Mouse (Mus musculus): ENCODE results near the gene Tbc1d16. TPM values are rescaled to one million over a fixed set of nuclear protein-coding genes. Genes with fewer than 3 reads are reported as not detected.
"Not testable (repeated sequence)": the region's sequence is repeated elsewhere in the genome, so short reads cannot be mapped to it uniquely, and the experiment has no call there.

Gene Tbc1d16
- polyA plus RNA-seq, 2 experiments: 16.3 to 29.2 TPM

GRCm38 (mm10) chr11:119108573-119109263 lies 119.6 kb downstream of the Tbc1d16 start:
- WGBS: 71% methylated on average over 10 of the region's 10 CpGs
- Histone ChIP-seq H3K27me3 (ENCODE audit: control insufficient read depth, insufficient read depth, low read length) (no peaks in the 10 kb centered on the region), H3K4me1 (ENCODE audit: control insufficient read depth, insufficient read depth, low read length) (peaks cover 3% of the 10 kb centered on the region; the same call in 1 of the 2 replicates), H3K4me3 (replicated peaks; ENCODE audit: low read length) (no peak overlapping the region), H3K27ac (replicated peaks; ENCODE audit: low read depth, low read length) (no peak overlapping the region), H3K4me2 (replicated peaks; ENCODE audit: low read depth, low read length, severe bottlenecking) (no peak overlapping the region), H3K9ac (ENCODE audit: low read depth, low read length, severe bottlenecking) (no peak overlapping the region), H3K36me3 (ENCODE audit: control insufficient read depth, insufficient read depth, low read length) (no peaks in the 10 kb centered on the region), H3K9me3 (ENCODE audit: control insufficient read depth, low read length) (no peaks in the 10 kb centered on the region)
- no peak for DNase-seq (ENCODE audit: low spot score)
- TF ChIP-seq POLR2A (IDR thresholded peaks at IDR 0.05; ENCODE audit: borderline replicate concordance, extremely low read depth, insufficient read depth, insufficient read length): no peak
- no peak for ATAC-seq (ENCODE audit: low FRiP score, low read depth)

- Histone ChIP-seq H3K36me3 (ENCODE audit: control insufficient read depth, insufficient read depth, low read length) (no peaks in the 10 kb centered on the region), H3K4me2 (replicated peaks; ENCODE audit: low read depth, low read length, severe bottlenecking) (no peak overlapping the region), H3K4me1 (ENCODE audit: control insufficient read depth, insufficient read depth, low read length) (peaks cover 3% of the 10 kb centered on the region; the same call in 1 of the 2 replicates), H3K9me3 (ENCODE audit: control insufficient read depth, low read length) (no peaks in the 10 kb centered on the region), H3K27me3 (ENCODE audit: control insufficient read depth, insufficient read depth, low read length) (no peaks in the 10 kb centered on the region), H3K27ac (replicated peaks; ENCODE audit: low read depth, low read length) (no peak overlapping the region), H3K4me3 (replicated peaks; ENCODE audit: low read length) (no peak overlapping the region), H3K9ac (ENCODE audit: low read depth, low read length, severe bottlenecking) (no peak overlapping the region)
- no peak for ATAC-seq (ENCODE audit: low FRiP score, low read depth)
- TF ChIP-seq POLR2A (IDR thresholded peaks at IDR 0.05; ENCODE audit: borderline replicate concordance, extremely low read depth, insufficient read depth, insufficient read length): no peak
- WGBS: 58% methylated on average over 6 of the region's 6 CpGs
- no peak for DNase-seq (ENCODE audit: low spot score)
These were observed 122.0 kb downstream of the Tbc1d16 start for GRCm38 (mm10) chr11:119106289-119106688.

- ATAC-seq (ENCODE audit: low FRiP score, low read depth) (no peak), DNase-seq (ENCODE audit: low spot score) (no peak)
- TF ChIP-seq POLR2A (IDR thresholded peaks at IDR 0.05; ENCODE audit: borderline replicate concordance, extremely low read depth, insufficient read depth, insufficient read length): no peak
- no peak overlapping the region for H3K4me2 ChIP-seq (replicated peaks; ENCODE audit: low read depth, low read length, severe bottlenecking)
- H3K4me3 ChIP-seq (replicated peaks; ENCODE audit: low read length): no peak overlapping the region
- no peaks in the 10 kb centered on the region for H3K9me3 ChIP-seq (ENCODE audit: control insufficient read depth, low read length)
- H3K36me3 ChIP-seq (ENCODE audit: control insufficient read depth, insufficient read depth, low read length): no peaks in the 10 kb centered on the region
- H3K27me3 ChIP-seq (ENCODE audit: control insufficient read depth, insufficient read depth, low read length): no peaks in the 10 kb centered on the region
- 28% methylated on average over 8 of the region's 8 CpGs for WGBS
- H3K9ac ChIP-seq (ENCODE audit: low read depth, low read length, severe bottlenecking): no peak overlapping the region
- peaks cover 3% of the 10 kb centered on the region; the same call in 1 of the 2 replicates for H3K4me1 ChIP-seq (ENCODE audit: control insufficient read depth, insufficient read depth, low read length)
- H3K27ac ChIP-seq (replicated peaks; ENCODE audit: low read depth, low read length): no peak overlapping the region
These were observed 122.6 kb downstream of the Tbc1d16 start for GRCm38 (mm10) chr11:119105748-119106147.

- Histone ChIP-seq H3K27ac (replicated peaks; ENCODE audit: low read depth, low read length) (no peak overlapping the region), H3K4me2 (replicated peaks; ENCODE audit: low read depth, low read length, severe bottlenecking) (no peak overlapping the region), H3K9me3 (ENCODE audit: control insufficient read depth, low read length) (no peaks in the 10 kb centered on the region), H3K4me3 (replicated peaks; ENCODE audit: low read length) (no peak overlapping the region), H3K27me3 (ENCODE audit: control insufficient read depth, insufficient read depth, low read length) (no peaks in the 10 kb centered on the region), H3K4me1 (ENCODE audit: control insufficient read depth, insufficient read depth, low read length) (peaks cover 3% of the 10 kb centered on the region; the same call in 1 of the 2 replicates), H3K36me3 (ENCODE audit: control insufficient read depth, insufficient read depth, low read length) (no peaks in the 10 kb centered on the region), H3K9ac (ENCODE audit: low read depth, low read length, severe bottlenecking) (no peak overlapping the region)
- WGBS: 53% methylated on average over 7 of the region's 7 CpGs
- no peak for ATAC-seq (ENCODE audit: low FRiP score, low read depth)
- DNase-seq (ENCODE audit: low spot score): no peak
- TF ChIP-seq POLR2A (IDR thresholded peaks at IDR 0.05; ENCODE audit: borderline replicate concordance, extremely low read depth, insufficient read depth, insufficient read length): no peak
These were observed 123.2 kb downstream of the Tbc1d16 start for GRCm38 (mm10) chr11:119105071-119105609.

- peaks cover 3% of the 10 kb centered on the region; the same call in 1 of the 2 replicates for H3K4me1 ChIP-seq (ENCODE audit: control insufficient read depth, insufficient read depth, low read length)
- no peak overlapping the region for H3K4me2 ChIP-seq (replicated peaks; ENCODE audit: low read depth, low read length, severe bottlenecking)
- ATAC-seq (ENCODE audit: low FRiP score, low read depth): no peak
- H3K9me3 ChIP-seq (ENCODE audit: control insufficient read depth, low read length): no peaks in the 10 kb centered on the region
- no peaks in the 10 kb centered on the region for H3K36me3 ChIP-seq (ENCODE audit: control insufficient read depth, insufficient read depth, low read length)
- no peak for DNase-seq (ENCODE audit: low spot score)
- H3K27me3 ChIP-seq (ENCODE audit: control insufficient read depth, insufficient read depth, low read length): no peaks in the 10 kb centered on the region
- 86% methylated on average over 3 of the region's 3 CpGs for WGBS
- no peak overlapping the region for H3K9ac ChIP-seq (ENCODE audit: low read depth, low read length, severe bottlenecking)
- H3K27ac ChIP-seq (replicated peaks; ENCODE audit: low read depth, low read length): no peak overlapping the region
- H3K4me3 ChIP-seq (replicated peaks; ENCODE audit: low read length): no peak overlapping the region
- TF ChIP-seq POLR2A (IDR thresholded peaks at IDR 0.05; ENCODE audit: borderline replicate concordance, extremely low read depth, insufficient read depth, insufficient read length): no peak
These were observed 124.3 kb downstream of the Tbc1d16 start for GRCm38 (mm10) chr11:119103991-119104390.

GRCm38 (mm10) chr11:119100355-119100754 lies 127.9 kb downstream of the Tbc1d16 start:
- not testable (repeated sequence) for H3K4me1 ChIP-seq (ENCODE audit: control insufficient read depth, insufficient read depth, low read length); H3K9me3 ChIP-seq (ENCODE audit: control insufficient read depth, low read length)
- 69% methylated on average over 4 of the region's 4 CpGs for WGBS

More at GRCm38 (mm10) chr11:119100355-119100754, 127.9 kb downstream of the Tbc1d16 start:
- H3K27ac ChIP-seq (replicated peaks; ENCODE audit: low read depth, low read length); H3K36me3 ChIP-seq (ENCODE audit: control insufficient read depth, insufficient read depth, low read length); H3K4me2 ChIP-seq (replicated peaks; ENCODE audit: low read depth, low read length, severe bottlenecking); H3K27me3 ChIP-seq (ENCODE audit: control insufficient read depth, insufficient read depth, low read length); ATAC-seq (ENCODE audit: low FRiP score, low read depth); H3K9ac ChIP-seq (ENCODE audit: low read depth, low read length, severe bottlenecking); H3K4me3 ChIP-seq (replicated peaks; ENCODE audit: low read length); DNase-seq (ENCODE audit: low spot score): not testable (repeated sequence)

Measured in limb, embryonic 14.5 days (tissue).